Comparison of ENCODE assay signal across 21 mouse cellular contexts in genomic region chr11:117839021-117839420, GRCm38 (mm10). TPM values are rescaled to one million over a fixed set of nuclear protein-coding genes. Genes with fewer than 3 reads are reported as not detected.
DNase-seq lines count a peak whose midpoint lies in the region; ATAC-seq and TF ChIP-seq lines count a peak whose summit lies in the region.
"Had no signal": no experiment of that assay in that cellular context is flagged by ENCODE, and none has a peak within 500 bp of the region (broad histone marks: within the 10 kb centered on the region; RNA-seq: fewer than 3 reads in every experiment).

No protein-coding gene starts in this region.

- no peak overlapping the region for H3K9ac ChIP-seq in heart, embryonic 13.5 days
- no peak overlapping the region for H3K9ac ChIP-seq in intestine, embryonic 15.5 days
- no peak overlapping the region for H3K9ac ChIP-seq in midbrain, embryonic 14.5 days (replicated peaks; ENCODE audit: low read length)

- H3K4me2 ChIP-seq in heart, embryonic 13.5 days: no peak overlapping the region
- no peak overlapping the region for H3K4me2 ChIP-seq in intestine, embryonic 15.5 days (replicated peaks)
- H3K4me2 ChIP-seq in midbrain, embryonic 14.5 days (ENCODE audit: low read length): no peak overlapping the region

- H3K27me3 ChIP-seq in heart, embryonic 13.5 days (replicated peaks): no peaks in the 10 kb centered on the region
- no peaks in the 10 kb centered on the region for H3K27me3 ChIP-seq in intestine, embryonic 15.5 days (replicated peaks)
- H3K27me3 ChIP-seq in midbrain, embryonic 14.5 days (ENCODE audit: control insufficient read depth, insufficient read depth, low read length): no peaks in the 10 kb centered on the region

- H3K36me3 ChIP-seq in heart, embryonic 13.5 days: no peaks in the 10 kb centered on the region
- no peaks in the 10 kb centered on the region for H3K36me3 ChIP-seq in intestine, embryonic 15.5 days
- H3K36me3 ChIP-seq in midbrain, embryonic 14.5 days (ENCODE audit: control insufficient read depth, insufficient read depth, low read length): no peaks in the 10 kb centered on the region
- H3K36me3 ChIP-seq: midbrain, embryonic 10.5 days had no signal

- no peak for TF ChIP-seq POLR2A in bone marrow, adult 2 months (IDR thresholded peaks at IDR 0.05; ENCODE audit: borderline replicate concordance, control insufficient read depth, low read depth, low read length)

- H3K4me3 ChIP-seq in heart, embryonic 13.5 days: no peak overlapping the region
- H3K4me3 ChIP-seq in bone marrow, adult 2 months (replicated peaks; ENCODE audit: control insufficient read depth, low read depth, low read length): no peak overlapping the region
- no peak overlapping the region for H3K4me3 ChIP-seq in intestine, embryonic 15.5 days (replicated peaks)
- no peak overlapping the region for H3K4me3 ChIP-seq in midbrain, embryonic 14.5 days (replicated peaks; ENCODE audit: low read depth, low read length)
- H3K4me3 ChIP-seq: gastrocnemius, adult 2 months; midbrain, embryonic 10.5 days had no signal

- H3K27ac ChIP-seq in heart, embryonic 13.5 days (replicated peaks): peak overlapping the region; percentile 54
- peak overlapping the region; percentile 84 for H3K27ac ChIP-seq in bone marrow, adult 2 months (ENCODE audit: control insufficient read depth, insufficient read depth, low read depth, low read length, poor library complexity)
- H3K27ac ChIP-seq in intestine, embryonic 15.5 days: peak overlapping the region; percentile 77
- no peak overlapping the region for H3K27ac ChIP-seq in midbrain, embryonic 14.5 days (replicated peaks; ENCODE audit: low read depth, low read length)
- H3K27ac ChIP-seq: gastrocnemius, adult 2 months; kidney, postnatal 0 days; midbrain, embryonic 10.5 days had no signal

- 63% methylated on average over 1 of the region's 1 CpGs for WGBS in heart, embryonic 13.5 days
- 66% methylated on average over 1 of the region's 1 CpGs for WGBS in bone marrow, adult 2 months
- WGBS in intestine, embryonic 15.5 days: 74% methylated on average over 1 of the region's 1 CpGs
- 85% methylated on average over 1 of the region's 1 CpGs for WGBS in midbrain, embryonic 14.5 days

- peaks cover 30% of the 10 kb centered on the region for H3K4me1 ChIP-seq in heart, embryonic 13.5 days
- peaks cover 5% of the 10 kb centered on the region for H3K4me1 ChIP-seq in bone marrow, adult 2 months (ENCODE audit: control insufficient read depth, insufficient read depth, low read length)
- H3K4me1 ChIP-seq in intestine, embryonic 15.5 days (replicated peaks): peaks cover 22% of the 10 kb centered on the region
- H3K4me1 ChIP-seq in midbrain, embryonic 14.5 days (ENCODE audit: control insufficient read depth, insufficient read depth, low read length): no peaks in the 10 kb centered on the region

- intact Hi-C loops in heart, postnatal 25 days (cut with DNase I): no loop called here

- DNase-seq in heart, postnatal 25 days (ENCODE audit: low spot score): no peak
- no peak for DNase-seq in lung, postnatal 36 days
- no peak for DNase-seq in embryo, embryonic 10 days (ENCODE audit: low spot score)
- DNase-seq in midbrain, embryonic 14.5 days: no peak
- DNase-seq: adrenal gland, postnatal 25 days; cerebellum, adult 11 months; gastrocnemius, adult 2 months; layer of hippocampus, adult 9-11 months had no signal

- ATAC-seq in heart, embryonic 13.5 days (ENCODE audit: extremely low read depth, insufficient number of reproducible peaks, low FRiP score, low TSS enrichment): no peak
- ATAC-seq in intestine, embryonic 15.5 days: no peak; the same call in 1 of the 2 replicates
- peak; percentile 16 for ATAC-seq in megakaryocyte progenitor cell, adult 5-6 weeks (replicated peaks; ENCODE audit: poor library complexity)
- ATAC-seq in midbrain, embryonic 14.5 days (ENCODE audit: low FRiP score, low TSS enrichment): no peak
- ATAC-seq: hindbrain, embryonic 16.5 days; lung, postnatal 0 days had no signal

- TF ChIP-seq CTCF in bone marrow, adult 2 months (IDR thresholded peaks at IDR 0.05; ENCODE audit: control insufficient read depth, insufficient read depth, low read length): no peak

- no peaks in the 10 kb centered on the region for H3K9me3 ChIP-seq in heart, embryonic 13.5 days
- no peaks in the 10 kb centered on the region for H3K9me3 ChIP-seq in intestine, embryonic 15.5 days
- no peaks in the 10 kb centered on the region for H3K9me3 ChIP-seq in midbrain, embryonic 14.5 days (ENCODE audit: control insufficient read depth, low read length)
- H3K9me3 ChIP-seq: G1E; midbrain, embryonic 10.5 days had no signal

RNA-seq across cellular contexts. Expression of gene Birc5, which starts 10.0 kb away (rescaled TPM):
- polyA plus RNA-seq in heart, embryonic 13.5 days (2015; fragmentation: Nextera tagmentation; extraction: Ambion mirVana): 228 and 260 TPM in 2 replicates
- total RNA-seq in heart, postnatal 25 days (2021): 1 to 10 TPM in 1 of 2 experiments, under 1 TPM in 1; 0.73 to 1.3 TPM
- polyA plus RNA-seq in bone marrow, adult 2 months (2011; ENCODE audit: insufficient read depth, insufficient read length, low replicate concordance, missing spikeins): 390 and 403 TPM in 2 replicates
- 307 and 336 TPM in 2 replicates for polyA plus RNA-seq in intestine, embryonic 15.5 days (2015; fragmentation: Nextera tagmentation; extraction: Ambion mirVana)
- total RNA-seq in megakaryocyte progenitor cell, adult 5-6 weeks (2015): 179 and 200 TPM in 2 replicates
- total RNA-seq in megakaryocyte progenitor cell, adult 5-6 weeks (2017): 183 and 213 TPM in 2 replicates
- polyA plus RNA-seq in midbrain, embryonic 14.5 days (2014; fragmentation: Nextera tagmentation; extraction: Ambion mirVana): 27.9 and 50.1 TPM in 2 replicates
- total RNA-seq: gastrocnemius, adult 2 months had no signal

RNA-seq across cellular contexts. Expression of gene Tk1, which starts 13.1 kb away (rescaled TPM):
- polyA plus RNA-seq in heart, embryonic 13.5 days (2015; fragmentation: Nextera tagmentation; extraction: Ambion mirVana): 97.6 and 109 TPM in 2 replicates
- total RNA-seq in heart, postnatal 25 days (2021): 1 to 10 TPM; 2.3 to 3.2 TPM
- polyA plus RNA-seq in bone marrow, adult 2 months (2011; ENCODE audit: insufficient read depth, insufficient read length, low replicate concordance, missing spikeins): 145 and 156 TPM in 2 replicates
- 144 and 146 TPM in 2 replicates for polyA plus RNA-seq in intestine, embryonic 15.5 days (2015; fragmentation: Nextera tagmentation; extraction: Ambion mirVana)
- total RNA-seq in megakaryocyte progenitor cell, adult 5-6 weeks (2015): 186 and 198 TPM in 2 replicates
- 94.8 and 108 TPM in 2 replicates for total RNA-seq in megakaryocyte progenitor cell, adult 5-6 weeks (2017)
- 12.8 and 18.0 TPM in 2 replicates for polyA plus RNA-seq in midbrain, embryonic 14.5 days (2014; fragmentation: Nextera tagmentation; extraction: Ambion mirVana)

RNA-seq across cellular contexts. Expression of gene Afmid, which starts 13.3 kb away (rescaled TPM):
- 12.6 and 12.7 TPM in 2 replicates for polyA plus RNA-seq in heart, embryonic 13.5 days (2015; fragmentation: Nextera tagmentation; extraction: Ambion mirVana)
- 1 to 10 TPM; 4.3 to 5.6 TPM for total RNA-seq in heart, postnatal 25 days (2021)
- polyA plus RNA-seq in bone marrow, adult 2 months (2011; ENCODE audit: insufficient read depth, insufficient read length, low replicate concordance, missing spikeins): 16.9 and 21.8 TPM in 2 replicates
- polyA plus RNA-seq in intestine, embryonic 15.5 days (2015; fragmentation: Nextera tagmentation; extraction: Ambion mirVana): 8.3 and 8.9 TPM in 2 replicates
- total RNA-seq in megakaryocyte progenitor cell, adult 5-6 weeks (2015): 0.85 and 1.5 TPM in 2 replicates
- total RNA-seq in megakaryocyte progenitor cell, adult 5-6 weeks (2017): 2.6 and 3.0 TPM in 2 replicates
- 4.1 TPM in 2 replicates for polyA plus RNA-seq in midbrain, embryonic 14.5 days (2014; fragmentation: Nextera tagmentation; extraction: Ambion mirVana)

RNA-seq across cellular contexts. Expression of gene Tmem235, which starts 21.5 kb away (rescaled TPM):
- polyA plus RNA-seq in heart, embryonic 13.5 days (2015; fragmentation: Nextera tagmentation; extraction: Ambion mirVana): not detected in 2 replicates
- total RNA-seq in heart, postnatal 25 days (2021): not detected
- not detected in 2 replicates for polyA plus RNA-seq in bone marrow, adult 2 months (2011; ENCODE audit: insufficient read depth, insufficient read length, low replicate concordance, missing spikeins)
- not detected in 2 replicates for polyA plus RNA-seq in intestine, embryonic 15.5 days (2015; fragmentation: Nextera tagmentation; extraction: Ambion mirVana)
- not detected in 2 replicates for total RNA-seq in megakaryocyte progenitor cell, adult 5-6 weeks (2015)
- not detected in 2 replicates for total RNA-seq in megakaryocyte progenitor cell, adult 5-6 weeks (2017)
- polyA plus RNA-seq in midbrain, embryonic 14.5 days (2014; fragmentation: Nextera tagmentation; extraction: Ambion mirVana): not detected in 2 replicates
- total RNA-seq: adrenal gland, postnatal 25 days; common myeloid progenitor, adult 5-6 weeks; G1E; gastrocnemius, adult 2 months; heart, postnatal 10 days; left cerebral cortex, postnatal 36 days had no signal
- polyA plus RNA-seq: G1E; kidney, postnatal 0 days; lung, postnatal 0 days; midbrain, embryonic 10.5 days; thymus, postnatal 0 days had no signal

RNA-seq across cellular contexts. Expression of gene Gm20708, which starts 29.6 kb away (rescaled TPM):
- 0.78 and 1.3 TPM in 2 replicates for polyA plus RNA-seq in heart, embryonic 13.5 days (2015; fragmentation: Nextera tagmentation; extraction: Ambion mirVana)
- total RNA-seq in heart, postnatal 25 days (2021): 1 to 10 TPM in 1 of 2 experiments, under 1 TPM in 1; 0.36 to 1.2 TPM
- 9.5 and 12.3 TPM in 2 replicates for polyA plus RNA-seq in bone marrow, adult 2 months (2011; ENCODE audit: insufficient read depth, insufficient read length, low replicate concordance, missing spikeins)
- polyA plus RNA-seq in intestine, embryonic 15.5 days (2015; fragmentation: Nextera tagmentation; extraction: Ambion mirVana): 0.26 and 0.38 TPM in 2 replicates
- 2.2 and 2.5 TPM in 2 replicates for total RNA-seq in megakaryocyte progenitor cell, adult 5-6 weeks (2015)
- 0.92 TPM in 1 of 2 replicates, not detected in the other for total RNA-seq in megakaryocyte progenitor cell, adult 5-6 weeks (2017)
- 0.47 and 1.4 TPM in 2 replicates for polyA plus RNA-seq in midbrain, embryonic 14.5 days (2014; fragmentation: Nextera tagmentation; extraction: Ambion mirVana)
